Mouse (Mus musculus) kidney, postnatal 0 days (tissue): Measurements from ENCODE around the gene Esyt1. TPM values are rescaled to one million over a fixed set of nuclear protein-coding genes. Genes with fewer than 3 reads are reported as not detected.

Experiments used
- ATAC-seq: fragments of 200-750 bp; cut with Nextera tagmentation; replicated peaks from 2 replicates; pipeline ENCODE4 v1.8.0; 2017; ENCODE audit warnings: low read depth, moderate number of reproducible peaks, moderate TSS enrichment, moderate library complexity; ENCODE audit not compliant: low FRiP score
- DNase-seq: peaks from one replicate; pipeline ENCODE4 v3.0.0-alpha.2; 2016; ENCODE audit warnings: low spot score
- H3K27ac ChIP-seq: fragments of 300-500 bp; sonication (generic); 2 replicates; pipeline ENCODE4 v1.5.1; 2014; ENCODE audit warnings: mild to moderate bottlenecking
- H3K27me3 ChIP-seq: fragments of 300-500 bp; sonication (generic); 2 replicates; pipeline ENCODE4 v1.6.1; 2014; ENCODE audit warnings: low read length, mixed read lengths; ENCODE audit not compliant: insufficient read depth
- H3K36me3 ChIP-seq: fragments of 300-500 bp; sonication (generic); 2 replicates; pipeline ENCODE4 v1.6.1; 2014; ENCODE audit warnings: low read length, mixed read lengths; ENCODE audit not compliant: insufficient read depth
- H3K4me1 ChIP-seq: fragments of 300-500 bp; sonication (generic); replicated peaks from 2 replicates; pipeline ENCODE4 v1.6.1; 2014; ENCODE audit warnings: antibody characterized with exemption, low read length, mixed read lengths; ENCODE audit not compliant: insufficient read depth
- H3K4me2 ChIP-seq: fragments of 300-500 bp; sonication (generic); 2 replicates; pipeline ENCODE4 v1.6.1; 2014; ENCODE audit warnings: mild to moderate bottlenecking, low read length, moderate library complexity, mixed read lengths
- H3K4me3 ChIP-seq: fragments of 300-500 bp; sonication (generic); replicated peaks from 2 replicates; pipeline ENCODE4 v1.5.1; 2014; ENCODE audit warnings: low read depth, low read length
- H3K9ac ChIP-seq: fragments of 300-500 bp; sonication (generic); 2 replicates; pipeline ENCODE4 v1.6.1; 2014; ENCODE audit warnings: low read depth, low read length
- H3K9me3 ChIP-seq: fragments of 300-500 bp; sonication (generic); replicated peaks from 2 replicates; pipeline ENCODE4 v1.6.1; 2016; ENCODE audit warnings: low read length, inconsistent platforms, mixed read lengths
- CTCF ChIP-seq: IDR thresholded peaks from 2 replicates; pipeline ENCODE4 v1.5.1; 2016; ENCODE audit warnings: antibody characterized with exemption, low read depth, mild to moderate bottlenecking, moderate library complexity
- whole genome bisulfite sequencing: fragments of 180-500 bp; shearing (Covaris S2); extraction: QIAGEN DNeasy Blood & Tissue Kit; methylation state at CpG from one replicate; pipeline ENCODE4 v1.1.7; 2014; 5-methylcytosine and 5-hydroxymethylcytosine counted together
- polyA plus RNA-seq: library from polyadenylated mRNA; unstranded; fragments of >200 nt; fragmentation: Nextera tagmentation; extraction: Ambion mirVana; gene quantifications from 2 replicates; pipeline ENCODE4 v1.2.1, GENCODE M21; 2015

Gene Esyt1
- polyA plus RNA-seq, 1 experiment from 2014 or later, result 15.9 TPM

GRCm38 (mm10) chr10:128496509-128497077 lies 29.1 kb downstream of the Esyt1 start:
- no peak overlapping the region for H3K4me2 ChIP-seq
- H3K36me3 ChIP-seq, result no peaks in the 10 kb centered on the region
- DNase-seq (no peak), ATAC-seq (no peak)
- H3K9me3 ChIP-seq, result no peaks in the 10 kb centered on the region
- no peak for TF ChIP-seq CTCF
- H3K27ac ChIP-seq, result no peak overlapping the region
- no peaks in the 10 kb centered on the region for H3K27me3 ChIP-seq
- 40% methylated on average over 6 of the region's 6 CpGs for WGBS
- H3K9ac ChIP-seq, result 0 out of 2 replicates have a peak overlapping the region, but pooled peaks have one; percentile 24
- peaks cover 19% of the 10 kb centered on the region; the same call in 1 of the 2 replicates for H3K4me1 ChIP-seq
- no peak overlapping the region for H3K4me3 ChIP-seq

GRCm38 (mm10) chr10:128495903-128496302 lies 29.8 kb downstream of the Esyt1 start:
- WGBS, result 72% methylated on average over 4 of the region's 4 CpGs
- Histone ChIP-seq H3K4me3 (no peak overlapping the region), H3K4me1 (peaks cover 26% of the 10 kb centered on the region), H3K4me2 (no peak overlapping the region), H3K9ac (0 out of 2 replicates have a peak overlapping the region, but pooled peaks have one; percentile 24), H3K27me3 (no peaks in the 10 kb centered on the region), H3K36me3 (peaks cover 5% of the 10 kb centered on the region; the same call in 1 of the 2 replicates), H3K9me3 (no peaks in the 10 kb centered on the region), H3K27ac (no peak overlapping the region)
- DNase-seq (no peak), ATAC-seq (no peak)
- TF ChIP-seq CTCF, result no peak

- 82% methylated on average over 2 of the region's 2 CpGs for WGBS
- Histone ChIP-seq H3K4me1 (peaks cover 26% of the 10 kb centered on the region), H3K4me3 (no peak overlapping the region), H3K36me3 (peaks cover 10% of the 10 kb centered on the region; the same call in 1 of the 2 replicates), H3K9ac (peak overlapping the region; percentile 67; the same call in 1 of the 2 replicates), H3K27ac (0 out of 2 replicates have a peak overlapping the region, but pooled peaks have one; percentile 97), H3K4me2 (peak overlapping the region; percentile 62), H3K9me3 (no peaks in the 10 kb centered on the region), H3K27me3 (no peaks in the 10 kb centered on the region)
- TF ChIP-seq CTCF, result peak; percentile 16; the same call in 1 of the 2 replicates
- DNase-seq, result no peak
- no peak for ATAC-seq
Observed at GRCm38 (mm10) chr10:128495270-128495669, 30.4 kb downstream of the Esyt1 start.

GRCm38 (mm10) chr10:128494667-128495245 lies 30.9 kb downstream of the Esyt1 start:
- peak overlapping the region; percentile 62 for H3K4me2 ChIP-seq
- no peak for TF ChIP-seq CTCF
- peaks cover 14% of the 10 kb centered on the region; the same call in 1 of the 2 replicates for H3K36me3 ChIP-seq
- no peaks in the 10 kb centered on the region for H3K9me3 ChIP-seq
- peak overlapping the region; percentile 97 for H3K27ac ChIP-seq
- H3K4me1 ChIP-seq, result peaks cover 26% of the 10 kb centered on the region
- peak overlapping the region; percentile 67 for H3K9ac ChIP-seq
- ATAC-seq, result no peak
- no peaks in the 10 kb centered on the region for H3K27me3 ChIP-seq
- H3K4me3 ChIP-seq, result peak overlapping the region; percentile 71
- DNase-seq, result no peak
- 49% methylated on average over 11 of the region's 11 CpGs for WGBS

- peak; percentile 99 for DNase-seq
- WGBS, result 0% methylated on average over 45 of the region's 45 CpGs
- H3K4me1 ChIP-seq, result peaks cover 26% of the 10 kb centered on the region
Observed at GRCm38 (mm10) chr10:128493695-128494666, 31.7 kb downstream of the Esyt1 start, which contains the start of gene Myl6. Gene Myl6 (minus strand): TSS chr10:128494145.

GRCm38 (mm10) chr10:128493319-128493694 lies 32.4 kb downstream of the Esyt1 start:
- Histone ChIP-seq H3K4me1 (peaks cover 26% of the 10 kb centered on the region), H3K27ac (peak overlapping the region; percentile 97), H3K4me3 (peak overlapping the region; percentile 71), H3K4me2 (peak overlapping the region; percentile 62), H3K9ac (peak overlapping the region; percentile 67), H3K36me3 (peaks cover 28% of the 10 kb centered on the region), H3K9me3 (no peaks in the 10 kb centered on the region), H3K27me3 (no peaks in the 10 kb centered on the region)
- DNase-seq (no peak), ATAC-seq (peak; percentile 26)
- TF ChIP-seq CTCF, result no peak
- under 1% methylated on average over 12 of the region's 12 CpGs for WGBS

More at GRCm38 (mm10) chr10:128493695-128494666, 31.7 kb downstream of the Esyt1 start, which contains the start of gene Myl6:
- H3K27me3 ChIP-seq, result no peaks in the 10 kb centered on the region
- peak within 1 kb of the TSS; percentile 67 for H3K9ac ChIP-seq
- TF ChIP-seq CTCF, result peak; percentile 74
- peak within 1 kb of the TSS; percentile 71 for H3K4me3 ChIP-seq
- peak within 1 kb of the TSS; percentile 62 for H3K4me2 ChIP-seq
- peak; percentile 90 for ATAC-seq
- H3K27ac ChIP-seq, result peak within 1 kb of the TSS; percentile 97
- peaks cover 21% of the 10 kb centered on the region for H3K36me3 ChIP-seq
- no peaks in the 10 kb centered on the region for H3K9me3 ChIP-seq
